21 mouse cellular contexts compared by ENCODE assay signal in the genomic region with DNA sequence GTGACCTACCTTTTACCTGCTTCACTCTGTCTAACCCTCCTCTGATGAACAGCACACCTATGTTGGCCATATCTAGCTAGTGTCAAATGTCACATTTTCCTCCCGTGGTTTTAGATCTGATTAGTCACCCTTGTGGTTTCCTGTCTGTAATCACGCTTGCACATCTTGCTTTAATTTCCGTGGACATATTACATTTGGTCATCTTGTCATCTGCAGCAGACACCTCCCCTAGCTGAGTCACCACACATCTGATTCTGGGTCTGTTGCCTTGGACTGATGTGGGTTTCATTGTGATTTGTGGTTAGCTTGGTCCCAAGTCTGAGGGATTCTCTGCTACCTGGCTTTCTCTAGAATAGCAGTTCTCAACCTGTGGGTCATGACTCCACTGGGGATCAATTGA. TPM values are rescaled to one million over a fixed set of nuclear protein-coding genes. Genes with fewer than 3 reads are reported as not detected.
DNase-seq lines count a peak whose midpoint lies in the region; ATAC-seq and TF ChIP-seq lines count a peak whose summit lies in the region.
"Had no signal": no experiment of that assay in that cellular context is flagged by ENCODE, and none has a peak within 500 bp of the region (broad histone marks: within the 10 kb centered on the region; RNA-seq: fewer than 3 reads in every experiment).

No protein-coding gene starts in this region.

- WGBS in liver, postnatal 0 days (ENCODE audit: insufficient replicate concordance): 28% methylated on average over 3 of the region's 3 CpGs
- WGBS in liver, embryonic 12.5 days (ENCODE audit: insufficient replicate concordance): 19% methylated on average over 3 of the region's 3 CpGs
- WGBS in macrophage (ENCODE audit: missing documents): 2% methylated on average over 3 of the region's 3 CpGs
- WGBS in midbrain, embryonic 11.5 days: 91% methylated on average over 3 of the region's 3 CpGs

- H3K79me2 ChIP-seq in macrophage (ENCODE audit: inconsistent target): no peaks in the 10 kb centered on the region

- no peak for DNase-seq in liver, postnatal 0 days
- peak; percentile 30 for DNase-seq in NIH3T3 (ENCODE audit: low read depth)
- peak; percentile 29 for DNase-seq in splenic B cell, adult 2 months (ENCODE audit: low read depth, low spot score)
- DNase-seq in midbrain, embryonic 11.5 days (ENCODE audit: low spot score, missing footprints): no peak
- no peak for DNase-seq in left cerebral cortex, adult 9 months (ENCODE audit: low spot score in 2 of 2)
- DNase-seq in adrenal gland, postnatal 14 days: no peak
- DNase-seq: adrenal gland, adult 8-10 months; cerebellum, postnatal 10 days; forebrain, postnatal 0 days; gastrocnemius, adult 2 months; heart, adult 2 months; kidney, adult 2 months; kidney, postnatal 36 days; layer of hippocampus, postnatal 36 days; lung, postnatal 4 days; thymus, postnatal 36 days had no signal

- no peak for ATAC-seq in liver, postnatal 0 days
- no peak for ATAC-seq in liver, embryonic 12.5 days
- ATAC-seq in midbrain, embryonic 11.5 days (ENCODE audit: low FRiP score): no peak
- ATAC-seq: forebrain, postnatal 0 days had no signal

- H3K4me3 ChIP-seq in liver, postnatal 0 days (ENCODE audit: low read depth, low read length): no peak overlapping the region
- no peak overlapping the region for H3K4me3 ChIP-seq in liver, embryonic 12.5 days
- H3K4me3 ChIP-seq in macrophage (ENCODE audit: inconsistent target): no peak overlapping the region
- H3K4me3 ChIP-seq in midbrain, embryonic 11.5 days (ENCODE audit: low read depth, low read length): no peak overlapping the region
- H3K4me3 ChIP-seq: erythroblast, embryonic 14.5 days; gastrocnemius, adult 2 months; heart, adult 2 months had no signal

- H3K9me3 ChIP-seq in liver, postnatal 0 days (ENCODE audit: low read length): no peaks in the 10 kb centered on the region
- H3K9me3 ChIP-seq in liver, embryonic 12.5 days (replicated peaks): no peaks in the 10 kb centered on the region
- no peaks in the 10 kb centered on the region for H3K9me3 ChIP-seq in midbrain, embryonic 11.5 days (ENCODE audit: control insufficient read depth, low read length)

- 0 out of 2 replicates have a peak, but pooled peaks have one; percentile 13 for TF ChIP-seq EP300 in liver, postnatal 0 days (IDR thresholded peaks at IDR 0.05; ENCODE audit: low read depth)

- TF ChIP-seq CTCF in liver, postnatal 0 days (IDR thresholded peaks at IDR 0.05; ENCODE audit: low read depth): no peak

- no peaks in the 10 kb centered on the region for H3K36me3 ChIP-seq in liver, postnatal 0 days (replicated peaks; ENCODE audit: insufficient read depth, low read length)
- H3K36me3 ChIP-seq in liver, embryonic 12.5 days: no peaks in the 10 kb centered on the region
- H3K36me3 ChIP-seq in macrophage (ENCODE audit: inconsistent target): no peaks in the 10 kb centered on the region
- no peaks in the 10 kb centered on the region for H3K36me3 ChIP-seq in splenic B cell, adult 2 months (ENCODE audit: control insufficient read depth, insufficient read depth, low read length, poor library complexity, severe bottlenecking)
- no peaks in the 10 kb centered on the region for H3K36me3 ChIP-seq in midbrain, embryonic 11.5 days (ENCODE audit: control insufficient read depth, insufficient read depth, low read length)

- no peak overlapping the region for H3K9ac ChIP-seq in liver, postnatal 0 days (replicated peaks)
- H3K9ac ChIP-seq in liver, embryonic 12.5 days: no peak overlapping the region
- no peak overlapping the region for H3K9ac ChIP-seq in midbrain, embryonic 11.5 days (ENCODE audit: low read length)
- H3K9ac ChIP-seq: forebrain, postnatal 0 days; hindbrain, embryonic 14.5 days; liver, embryonic 14.5 days had no signal

- peaks cover 3% of the 10 kb centered on the region; the same call in 1 of the 2 replicates for H3K27me3 ChIP-seq in liver, postnatal 0 days (ENCODE audit: insufficient read depth, low read length)
- H3K27me3 ChIP-seq in liver, embryonic 12.5 days (replicated peaks): peaks cover 20% of the 10 kb centered on the region; the same call in 1 of the 2 replicates
- no peaks in the 10 kb centered on the region for H3K27me3 ChIP-seq in splenic B cell, adult 2 months (ENCODE audit: control insufficient read depth, insufficient read depth, low read length, poor library complexity, severe bottlenecking)
- no peaks in the 10 kb centered on the region for H3K27me3 ChIP-seq in midbrain, embryonic 11.5 days (ENCODE audit: control insufficient read depth, insufficient read depth, low read length)

- H3K4me1 ChIP-seq in liver, postnatal 0 days (ENCODE audit: insufficient read depth): 0 out of 2 replicates have a peak, but pooled peaks cover 5% of the 10 kb centered on the region
- H3K4me1 ChIP-seq in liver, embryonic 12.5 days: peaks cover 8% of the 10 kb centered on the region
- H3K4me1 ChIP-seq in midbrain, embryonic 11.5 days (ENCODE audit: control insufficient read depth, insufficient read depth, low read length): peaks cover 6% of the 10 kb centered on the region

- no peak overlapping the region for H3K27ac ChIP-seq in liver, postnatal 0 days (ENCODE audit: low read depth)
- H3K27ac ChIP-seq in liver, embryonic 12.5 days: no peak overlapping the region
- peak overlapping the region; percentile 44 for H3K27ac ChIP-seq in macrophage
- H3K27ac ChIP-seq in midbrain, embryonic 11.5 days (ENCODE audit: low read depth, low read length): no peak overlapping the region
- H3K27ac ChIP-seq: gastrocnemius, adult 2 months; heart, adult 2 months; hindbrain, embryonic 14.5 days; liver, embryonic 14.5 days had no signal

- no peak overlapping the region for H3K4me2 ChIP-seq in liver, postnatal 0 days (ENCODE audit: low read depth, low read length)
- H3K4me2 ChIP-seq in liver, embryonic 12.5 days: no peak overlapping the region
- no peak overlapping the region for H3K4me2 ChIP-seq in midbrain, embryonic 11.5 days
- H3K4me2 ChIP-seq: hindbrain, embryonic 14.5 days had no signal

RNA-seq across cellular contexts. Expression of a gene that starts 6.0 kb away (rescaled TPM):
- 1.2 and 1.5 TPM in 2 replicates for polyA plus RNA-seq in liver, postnatal 0 days (2015; fragmentation: Nextera tagmentation; extraction: Ambion mirVana)
- polyA plus RNA-seq in liver, embryonic 12.5 days (2016; fragmentation: Nextera tagmentation; extraction: Ambion mirVana): 5.1 and 5.3 TPM in 2 replicates
- 100 to 1,000 TPM in 3 of 26 experiments, 10 to 100 TPM in 16, 1 to 10 TPM in 7; 7.3 to 157 (median 26.0) TPM for total RNA-seq in macrophage (2018; cell fraction: chromatin; rRNA removed)
- 10 to 100 TPM in 8 of 26 experiments, 1 to 10 TPM in 18; 2.5 to 19.7 (median 7.2) TPM for total RNA-seq in macrophage (2018; cell fraction: cytosol; rRNA removed)
- total RNA-seq in macrophage (2018; cell fraction: nucleus; rRNA removed): 10 to 100 TPM in 16 of 26 experiments, 1 to 10 TPM in 10; 3.9 to 87.6 (median 15.8) TPM
- polyA plus RNA-seq in macrophage (2018): 5.0 to 8.7 TPM (median 6.5 TPM) in 3 replicates
- polyA plus RNA-seq in midbrain, embryonic 11.5 days (2014; fragmentation: Nextera tagmentation; extraction: Ambion mirVana): 20.2 and 20.8 TPM in 2 replicates
- 11.4 and 12.9 TPM in 2 replicates for total RNA-seq in adrenal gland, postnatal 14 days (2021)

Comparison
In these comparisons a context has a peak if more than half of its experiments do, and no peak if none do; other contexts are left out.
1. DNase-seq: peak in NIH3T3 (single experiment) and splenic B cell, adult 2 months (single experiment); none in liver, postnatal 0 days (single experiment), midbrain, embryonic 11.5 days (single experiment), left cerebral cortex, adult 9 months (0 of 2) and adrenal gland, postnatal 14 days (single experiment).